Comparison of ENCODE assay signal across 12 mouse cellular contexts in genomic region chr8:82401059-82401458, GRCm38 (mm10). TPM values are rescaled to one million over a fixed set of nuclear protein-coding genes. Genes with fewer than 3 reads are reported as not detected.
DNase-seq lines count a peak whose midpoint lies in the region; ATAC-seq and TF ChIP-seq lines count a peak whose summit lies in the region.
"Had no signal": no experiment of that assay in that cellular context is flagged by ENCODE, and none has a peak within 500 bp of the region (broad histone marks: within the 10 kb centered on the region; RNA-seq: fewer than 3 reads in every experiment).

No protein-coding gene starts in this region.

- WGBS in kidney, embryonic 15.5 days, result 39% methylated on average over 2 of the region's 2 CpGs
- 29% methylated on average over 2 of the region's 2 CpGs for WGBS in embryonic facial prominence, embryonic 14.5 days
- 0% methylated on average over 2 of the region's 2 CpGs for WGBS in macrophage (ENCODE audit: missing documents)
- 78% methylated on average over 2 of the region's 2 CpGs for WGBS in hindbrain, embryonic 16.5 days

- no peaks in the 10 kb centered on the region for H3K27me3 ChIP-seq in kidney, embryonic 15.5 days
- H3K27me3 ChIP-seq in embryonic facial prominence, embryonic 14.5 days (replicated peaks; ENCODE audit: control insufficient read depth, insufficient read depth, low read length), result no peaks in the 10 kb centered on the region
- H3K27me3 ChIP-seq in hindbrain, embryonic 16.5 days (replicated peaks; ENCODE audit: control insufficient read depth, insufficient read depth, low read length), result no peaks in the 10 kb centered on the region
- H3K27me3 ChIP-seq: midbrain, embryonic 13.5 days had no signal

- no peak overlapping the region for H3K9ac ChIP-seq in kidney, embryonic 15.5 days
- no peak overlapping the region for H3K9ac ChIP-seq in embryonic facial prominence, embryonic 14.5 days (ENCODE audit: low read depth, low read length)
- no peak overlapping the region for H3K9ac ChIP-seq in hindbrain, embryonic 16.5 days (ENCODE audit: low read depth, low read length)
- H3K9ac ChIP-seq: midbrain, embryonic 13.5 days had no signal

- no peaks in the 10 kb centered on the region for H3K9me3 ChIP-seq in kidney, embryonic 15.5 days (replicated peaks)
- no peaks in the 10 kb centered on the region for H3K9me3 ChIP-seq in embryonic facial prominence, embryonic 14.5 days (ENCODE audit: control insufficient read depth, low read length)
- H3K9me3 ChIP-seq in hindbrain, embryonic 16.5 days (ENCODE audit: control insufficient read depth, low read length), result no peaks in the 10 kb centered on the region
- H3K9me3 ChIP-seq: midbrain, embryonic 13.5 days had no signal

- H3K4me1 ChIP-seq in kidney, embryonic 15.5 days, result peaks cover 23% of the 10 kb centered on the region
- no peaks in the 10 kb centered on the region; the same call in 1 of the 2 replicates for H3K4me1 ChIP-seq in embryonic facial prominence, embryonic 14.5 days (ENCODE audit: control insufficient read depth, insufficient read depth, low read length)
- H3K4me1 ChIP-seq in hindbrain, embryonic 16.5 days (ENCODE audit: control insufficient read depth, insufficient read depth, low read depth, low read length), result no peaks in the 10 kb centered on the region; the same call in none of the 2 replicates

- no peak for DNase-seq in kidney, adult 18-20 months
- peak; percentile 4 for DNase-seq in brain, embryonic 14.5 days (ENCODE audit: low read depth)
- peak; percentile 6 for DNase-seq in embryonic facial prominence, embryonic 14.5 days (ENCODE audit: low spot score)
- DNase-seq in layer of hippocampus, postnatal 14 days (ENCODE audit: low spot score in 2 of 2), result no peak
- DNase-seq: cerebellum, adult 2 months; spleen, adult 18-20 months; thymus, postnatal 14 days had no signal

- no peak for ATAC-seq in kidney, embryonic 15.5 days (replicated peaks; ENCODE audit: low FRiP score)
- ATAC-seq in embryonic facial prominence, embryonic 14.5 days (ENCODE audit: low read depth), result no peak
- no peak for ATAC-seq in hindbrain, embryonic 16.5 days
- ATAC-seq: activated CD4-positive, CD25-positive, alpha-beta regulatory T cell, adult 4 months; midbrain, embryonic 13.5 days had no signal

- no peak for TF ChIP-seq CTCF in brain, embryonic 14.5 days (IDR thresholded peaks at IDR 0.05; ENCODE audit: borderline replicate concordance, extremely low read depth, insufficient read depth, insufficient read length)

- no peak overlapping the region for H3K27ac ChIP-seq in kidney, embryonic 15.5 days
- no peak overlapping the region for H3K27ac ChIP-seq in embryonic facial prominence, embryonic 14.5 days (replicated peaks; ENCODE audit: low read depth, low read length)
- H3K27ac ChIP-seq in macrophage, result peak overlapping the region; percentile 95
- no peak overlapping the region for H3K27ac ChIP-seq in hindbrain, embryonic 16.5 days (ENCODE audit: low read depth, low read length)
- H3K27ac ChIP-seq: midbrain, embryonic 13.5 days had no signal

- peaks cover 53% of the 10 kb centered on the region for H3K79me2 ChIP-seq in macrophage (ENCODE audit: inconsistent target)

- H3K4me3 ChIP-seq in kidney, embryonic 15.5 days (replicated peaks), result peak overlapping the region; percentile 55; the same call in 1 of the 2 replicates
- H3K4me3 ChIP-seq in embryonic facial prominence, embryonic 14.5 days (ENCODE audit: low read depth, low read length), result no peak overlapping the region
- H3K4me3 ChIP-seq in macrophage (ENCODE audit: inconsistent target), result peak overlapping the region; percentile 95
- H3K4me3 ChIP-seq in hindbrain, embryonic 16.5 days (ENCODE audit: low read length), result no peak overlapping the region

- H3K4me2 ChIP-seq in kidney, embryonic 15.5 days, result peak overlapping the region; percentile 82
- H3K4me2 ChIP-seq in embryonic facial prominence, embryonic 14.5 days (ENCODE audit: low read depth, low read length), result peak overlapping the region; percentile 76; the same call in 1 of the 2 replicates
- H3K4me2 ChIP-seq in hindbrain, embryonic 16.5 days (ENCODE audit: low read length), result no peak overlapping the region

- TF ChIP-seq POLR2A in brain, embryonic 14.5 days (IDR thresholded peaks at IDR 0.05; ENCODE audit: borderline replicate concordance, extremely low read depth, insufficient read depth, insufficient read length, poor library complexity, severe bottlenecking), result no peak

- no peaks in the 10 kb centered on the region for H3K36me3 ChIP-seq in kidney, embryonic 15.5 days
- no peaks in the 10 kb centered on the region for H3K36me3 ChIP-seq in embryonic facial prominence, embryonic 14.5 days (ENCODE audit: control insufficient read depth, insufficient read depth, low read length)
- H3K36me3 ChIP-seq in macrophage (ENCODE audit: inconsistent target), result no peaks in the 10 kb centered on the region
- no peaks in the 10 kb centered on the region for H3K36me3 ChIP-seq in hindbrain, embryonic 16.5 days (ENCODE audit: control insufficient read depth, insufficient read depth, low read length)
- H3K36me3 ChIP-seq: midbrain, embryonic 13.5 days had no signal

RNA-seq across cellular contexts. Expression of gene Il15, which starts 2.0 kb away (rescaled TPM):
- 6.4 and 7.5 TPM in 2 replicates for polyA plus RNA-seq in kidney, embryonic 15.5 days (2015; fragmentation: Nextera tagmentation; extraction: Ambion mirVana)
- 0.79 and 1.00 TPM in 2 replicates for polyA plus RNA-seq in brain, embryonic 14.5 days (2012; rRNA removed)
- polyA plus RNA-seq in embryonic facial prominence, embryonic 14.5 days (2014; fragmentation: Nextera tagmentation; extraction: Ambion mirVana), result 3.6 and 4.4 TPM in 2 replicates
- total RNA-seq in macrophage (2018; cell fraction: chromatin; rRNA removed), result 1,000 to 10,000 TPM in 1 of 26 experiments, 100 to 1,000 TPM in 21, 10 to 100 TPM in 4; 56.7 to 1,055 (median 169) TPM
- total RNA-seq in macrophage (2018; cell fraction: cytosol; rRNA removed), result 100 to 1,000 TPM in 11 of 26 experiments, 10 to 100 TPM in 15; 38.9 to 344 (median 95.8) TPM
- 1,000 to 10,000 TPM in 1 of 26 experiments, 100 to 1,000 TPM in 21, 10 to 100 TPM in 4; 54.7 to 1,190 (median 183) TPM for total RNA-seq in macrophage (2018; cell fraction: nucleus; rRNA removed)
- polyA plus RNA-seq in macrophage (2018), result 27.2 to 76.9 TPM (median 28.5 TPM) in 3 replicates
- 1.8 and 2.1 TPM in 2 replicates for polyA plus RNA-seq in hindbrain, embryonic 16.5 days (2015; fragmentation: Nextera tagmentation; extraction: Ambion mirVana)
- 1 to 10 TPM; 1.7 to 1.8 TPM for total RNA-seq in layer of hippocampus, postnatal 14 days (2021)

Comparison
In these comparisons a context has a peak if more than half of its experiments do, and no peak if none do; other contexts are left out.
1. H3K4me3 ChIP-seq: peak in kidney, embryonic 15.5 days (single experiment) and macrophage (single experiment); none in embryonic facial prominence, embryonic 14.5 days (single experiment) and hindbrain, embryonic 16.5 days (single experiment).
2. DNase-seq: peak in brain, embryonic 14.5 days (single experiment) and embryonic facial prominence, embryonic 14.5 days (single experiment); none in kidney, adult 18-20 months (single experiment) and layer of hippocampus, postnatal 14 days (0 of 2).